Mouse (Mus musculus) hindbrain, embryonic 16.5 days (tissue): ENCODE data around the gene Slc44a5. TPM values are rescaled to one million over a fixed set of nuclear protein-coding genes. Genes with fewer than 3 reads are reported as not detected.

Source experiments
- ATAC-seq: fragments of 200-750 bp; cut with Nextera tagmentation; 2 replicates; pipeline ENCODE4 v1.8.0; 2017; ENCODE audit warnings: moderate TSS enrichment, moderate library complexity
- H3K27ac ChIP-seq: fragments of 300-500 bp; sonication (generic); 2 replicates; pipeline ENCODE4 v1.5.1; 2014; ENCODE audit warnings: low read depth, mild to moderate bottlenecking, control low read depth, low read length, moderate library complexity
- H3K27me3 ChIP-seq: fragments of 300-500 bp; sonication (generic); replicated peaks from 2 replicates; pipeline ENCODE4 v1.6.1; 2014; ENCODE audit warnings: low read length; ENCODE audit not compliant: control insufficient read depth, insufficient read depth
- H3K36me3 ChIP-seq: fragments of 300-500 bp; sonication (generic); 2 replicates; pipeline ENCODE4 v1.6.1; 2014; ENCODE audit warnings: mild to moderate bottlenecking, low read length, moderate library complexity, mixed read lengths; ENCODE audit not compliant: control insufficient read depth, insufficient read depth
- H3K4me1 ChIP-seq: fragments of 300-500 bp; sonication (generic); 2 replicates; pipeline ENCODE4 v1.6.1; 2014; ENCODE audit warnings: low read depth, low read length; ENCODE audit not compliant: control insufficient read depth, insufficient read depth
- H3K4me2 ChIP-seq: fragments of 300-500 bp; sonication (generic); 2 replicates; pipeline ENCODE4 v1.6.1; 2014; ENCODE audit warnings: mild to moderate bottlenecking, low read length, control low read depth, moderate library complexity
- H3K4me3 ChIP-seq: fragments of 300-500 bp; sonication (generic); 2 replicates; pipeline ENCODE4 v1.5.1; 2014; ENCODE audit warnings: mild to moderate bottlenecking, low read length, control low read depth, moderate library complexity
- H3K9ac ChIP-seq: fragments of 300-500 bp; sonication (generic); 2 replicates; pipeline ENCODE4 v1.6.1; 2014; ENCODE audit warnings: low read depth, mild to moderate bottlenecking, control low read depth, low read length, moderate library complexity
- H3K9me3 ChIP-seq: fragments of 300-500 bp; sonication (generic); 2 replicates; pipeline ENCODE4 v1.6.1; 2014; ENCODE audit warnings: mild to moderate bottlenecking, low read length, moderate library complexity; ENCODE audit not compliant: control insufficient read depth
- WGBS: fragments of 180-500 bp; shearing (Covaris S2); extraction: QIAGEN DNeasy Blood & Tissue Kit; methylation state at CpG from one replicate; pipeline ENCODE4 v1.1.7; 2014; 5-methylcytosine and 5-hydroxymethylcytosine counted together
- polyA plus RNA-seq: library from polyadenylated mRNA; unstranded; fragments of >200 nt; fragmentation: Nextera tagmentation; extraction: Ambion mirVana; gene quantifications from 2 replicates; pipeline ENCODE4 v1.2.1, GENCODE M21; 2015

Gene Slc44a5
- polyA plus RNA-seq, 1 experiment from 2014 or later = 7.5 TPM

- no peaks in the 10 kb centered on the region for H3K27me3 ChIP-seq
- H3K9me3 ChIP-seq = no peaks in the 10 kb centered on the region
- H3K9ac ChIP-seq = no peak overlapping the region
- H3K4me1 ChIP-seq = no peaks in the 10 kb centered on the region
- 92% methylated on average over 4 of the region's 4 CpGs for WGBS
- H3K4me2 ChIP-seq = no peak overlapping the region
- H3K27ac ChIP-seq = no peak overlapping the region
- no peaks in the 10 kb centered on the region for H3K36me3 ChIP-seq
- H3K4me3 ChIP-seq = no peak overlapping the region
- ATAC-seq = no peak
These were observed 327.9 kb downstream of the Slc44a5 start for GRCm38 (mm10) chr3:154301102-154301501.

GRCm38 (mm10) chr3:154305163-154305884, 332.1 kb downstream of the Slc44a5 start:
- no peak overlapping the region for H3K9ac ChIP-seq

GRCm38 (mm10) chr3:154317651-154318248, 344.5 kb downstream of the Slc44a5 start:
- Histone ChIP-seq H3K9me3 (no peaks in the 10 kb centered on the region), H3K9ac (no peak overlapping the region), H3K27me3 (peaks cover 3% of the 10 kb centered on the region; the same call in 1 of the 2 replicates), H3K27ac (no peak overlapping the region), H3K36me3 (no peaks in the 10 kb centered on the region), H3K4me3 (no peak overlapping the region), H3K4me1 (no peaks in the 10 kb centered on the region), H3K4me2 (no peak overlapping the region)
- WGBS = 16% methylated on average over 5 of the region's 5 CpGs
- no peak for ATAC-seq

More at GRCm38 (mm10) chr3:154305163-154305884, 332.1 kb downstream of the Slc44a5 start:
- Histone ChIP-seq H3K4me1 (no peaks in the 10 kb centered on the region), H3K27ac (no peak overlapping the region), H3K36me3 (no peaks in the 10 kb centered on the region), H3K4me3 (no peak overlapping the region), H3K9me3 (no peaks in the 10 kb centered on the region), H3K27me3 (no peaks in the 10 kb centered on the region; the same call in 1 of the 2 replicates), H3K4me2 (no peak overlapping the region)
- 70% methylated on average over 16 of the region's 16 CpGs for WGBS
- no peak for ATAC-seq

Other genes with a start within 250 kb of the Slc44a5 start
- gene St6galnac3, start 248.3 kb upstream of the Slc44a5 start, polyA plus RNA-seq = 20.7 and 23.2 TPM in 2 replicates
- 0.10 and 0.18 TPM in 2 replicates for gene Asb17, start 129.2 kb upstream of the Slc44a5 start, polyA plus RNA-seq
- 0.07 and 0.08 TPM in 2 replicates for gene Msh4, start 67.3 kb upstream of the Slc44a5 start, polyA plus RNA-seq
- gene Rabggtb, start 60.4 kb upstream of the Slc44a5 start, polyA plus RNA-seq = 54.4 and 62.2 TPM in 2 replicates
- gene Acadm, start 28.8 kb upstream of the Slc44a5 start, polyA plus RNA-seq = 69.1 and 70.4 TPM in 2 replicates